Mouse (Mus musculus) gastrocnemius, postnatal 14 days (tissue): Measurements from ENCODE around the gene Gtf2a1. TPM values are rescaled to one million over a fixed set of nuclear protein-coding genes. Genes with fewer than 3 reads are reported as not detected.
A peak's percentile ranks its signal among the peaks of the same experiment; 100 is the strongest.
"Not testable (repeated sequence)": the region's sequence is repeated elsewhere in the genome, so short reads cannot be mapped to it uniquely, and the experiment has no call there.

Experiments
- DNase-seq: peaks from one replicate; pipeline ENCODE4 v3.0.0; 2021; ENCODE audit warnings: mixed read lengths
- intact Hi-C: fragments of 180-260 bp; cut with DNase I; formaldehyde crosslinking; loops from one replicate; pipeline ENCODE4 v1.15.1; 2025; ENCODE audit warnings: low total_unique reads
- total RNA-seq, 2 experiments: library from RNA; stranded (reverse); gene quantifications; 2 replicates each; pipeline ENCODE4 v1.2.3; 2021

The Gtf2a1 gene
- total RNA-seq, 2 experiments from 2014 or later, result 19.1 to 20.2 TPM

GRCm38 (mm10) chr12:91583409-91583808 lies 6.9 kb downstream of the Gtf2a1 start:
- intact Hi-C loops, result no loop called here
- no peak for DNase-seq

GRCm38 (mm10) chr12:91582362-91583002 lies 7.8 kb downstream of the Gtf2a1 start:
- intact Hi-C loops, result no loop called here
- no peak for DNase-seq

- intact Hi-C loops, result no loop called here
These were observed 8.8 kb downstream of the Gtf2a1 start for GRCm38 (mm10) chr12:91581204-91582070.

GRCm38 (mm10) chr12:91579665-91580064 lies 10.6 kb downstream of the Gtf2a1 start:
- intact Hi-C loops, result no loop called here
- no peak for DNase-seq

More at GRCm38 (mm10) chr12:91581204-91582070, 8.8 kb downstream of the Gtf2a1 start:
- DNase-seq, result no peak

GRCm38 (mm10) chr12:91571708-91572107 lies 18.6 kb downstream of the Gtf2a1 start:
- intact Hi-C loops, result no loop called here

GRCm38 (mm10) chr12:91569255-91569654 lies 21.0 kb downstream of the Gtf2a1 start:
- DNase-seq, result no peak
- intact Hi-C loops, result no loop called here

More at GRCm38 (mm10) chr12:91571708-91572107, 18.6 kb downstream of the Gtf2a1 start:
- no peak for DNase-seq

GRCm38 (mm10) chr12:91567145-91567544 lies 23.1 kb downstream of the Gtf2a1 start:
- intact Hi-C loops, result no loop called here
- no peak for DNase-seq

- intact Hi-C loops, DNase-seq: not testable (repeated sequence)
These were observed 32.1 kb downstream of the Gtf2a1 start for GRCm38 (mm10) chr12:91558152-91558551.

GRCm38 (mm10) chr12:91557358-91558005 lies 32.8 kb downstream of the Gtf2a1 start:
- DNase-seq, intact Hi-C loops: not testable (repeated sequence)

GRCm38 (mm10) chr12:91551773-91552526 lies 38.3 kb downstream of the Gtf2a1 start:
- DNase-seq, result peak; percentile 50
- intact Hi-C loops, result no loop called here

- no peak for DNase-seq
- intact Hi-C loops, result no loop called here
These were observed 40.8 kb downstream of the Gtf2a1 start for GRCm38 (mm10) chr12:91549471-91549870.

GRCm38 (mm10) chr12:91540202-91540601 lies 50.1 kb downstream of the Gtf2a1 start:
- intact Hi-C loops, result no loop called here
- DNase-seq, result no peak

- intact Hi-C loops, result no loop called here
- DNase-seq, result no peak
These were observed 55.8 kb downstream of the Gtf2a1 start for GRCm38 (mm10) chr12:91534514-91534913.

GRCm38 (mm10) chr12:91523626-91524025 lies 66.7 kb downstream of the Gtf2a1 start:
- intact Hi-C loops, result no loop called here
- DNase-seq, result no peak

GRCm38 (mm10) chr12:91517808-91518207 lies 72.5 kb downstream of the Gtf2a1 start:
- intact Hi-C loops, result no loop called here
- DNase-seq, result no peak

- no peak for DNase-seq
- intact Hi-C loops, result no loop called here
These were observed 76.3 kb downstream of the Gtf2a1 start for GRCm38 (mm10) chr12:91513980-91514379.

- intact Hi-C loops, result no loop called here
- no peak for DNase-seq
These were observed 78.5 kb downstream of the Gtf2a1 start for GRCm38 (mm10) chr12:91511766-91512165.
